Mouse (Mus musculus): ENCODE measurements at regions not wholly inside any gene's neighbourhood (a gene's known extent, or its start where the extent isn't known, plus 50 kb on each side); places are given as distances from the start of the nearest gene placed in this dataset.
"Not testable (repeated sequence)": the region's sequence is repeated elsewhere in the genome, so short reads cannot be mapped to it uniquely, and the experiment has no call there.

GRCm38 (mm10) chr15:11476248-11476647, 76.8 kb upstream of the Tars start:
- 56% methylated on average over 3 of the region's 3 CpGs for WGBS (ENCODE audit: insufficient replicate concordance)
- Histone ChIP-seq H3K4me3 (ENCODE audit: insufficient read depth in 1 of 2, low read depth in 2 of 2, low read length in 2 of 2) (no peak overlapping the region), H3K36me3 (replicated peaks; ENCODE audit: control insufficient read depth, insufficient read depth, low read depth) (no peaks in the 10 kb centered on the region), H3K27me3 (ENCODE audit: control insufficient read depth, insufficient read depth, low read length) (no peaks in the 10 kb centered on the region), H3K4me2 (ENCODE audit: low read depth) (no peak overlapping the region), H3K9me3 (ENCODE audit: control insufficient read depth, low read length) (no peaks in the 10 kb centered on the region), H3K4me1 (replicated peaks; ENCODE audit: control insufficient read depth in 2 of 2, insufficient read depth in 2 of 2, low read length in 1 of 2) (no peaks in the 10 kb centered on the region), H3K9ac (replicated peaks) (no peak overlapping the region), H3K27ac (no peak overlapping the region)
- no peak for ATAC-seq (ENCODE audit: insufficient read depth)
- TF ChIP-seq EP300 (IDR thresholded peaks at IDR 0.05; ENCODE audit: low read depth) (no peak), CTCF (IDR thresholded peaks at IDR 0.05; ENCODE audit: low read depth) (no peak)
- DNase-seq (ENCODE audit: low read depth in 3 of 3, low spot score in 3 of 3): no peak

GRCm38 (mm10) chr15:11463341-11463740, 63.9 kb upstream of the Tars start:
- Histone ChIP-seq H3K9ac (replicated peaks) (no peak overlapping the region), H3K27me3 (ENCODE audit: control insufficient read depth, insufficient read depth, low read length) (no peaks in the 10 kb centered on the region), H3K36me3 (replicated peaks; ENCODE audit: control insufficient read depth, insufficient read depth, low read depth) (no peaks in the 10 kb centered on the region), H3K4me2 (ENCODE audit: low read depth) (no peak overlapping the region), H3K9me3 (ENCODE audit: control insufficient read depth, low read length) (no peaks in the 10 kb centered on the region), H3K27ac (no peak overlapping the region), H3K4me1 (replicated peaks; ENCODE audit: control insufficient read depth in 2 of 2, insufficient read depth in 2 of 2, low read length in 1 of 2) (no peaks in the 10 kb centered on the region), H3K4me3 (ENCODE audit: insufficient read depth in 1 of 2, low read depth in 2 of 2, low read length in 2 of 2) (no peak overlapping the region)
- DNase-seq (ENCODE audit: low read depth in 3 of 3, low spot score in 3 of 3): no peak
- no peak for TF ChIP-seq EP300 (IDR thresholded peaks at IDR 0.05; ENCODE audit: low read depth)
- no peak for TF ChIP-seq CTCF (IDR thresholded peaks at IDR 0.05; ENCODE audit: low read depth)
- 64% methylated on average over 2 of the region's 2 CpGs for WGBS (ENCODE audit: insufficient replicate concordance)
- ATAC-seq (ENCODE audit: insufficient read depth): no peak

GRCm38 (mm10) chr15:11461575-11461974, 62.1 kb upstream of the Tars start:
- H3K9me3 ChIP-seq (ENCODE audit: control insufficient read depth, low read length); H3K27me3 ChIP-seq (ENCODE audit: control insufficient read depth, insufficient read depth, low read length); ATAC-seq (ENCODE audit: insufficient read depth); H3K4me3 ChIP-seq (ENCODE audit: insufficient read depth in 1 of 2, low read depth in 2 of 2, low read length in 2 of 2); H3K9ac ChIP-seq (replicated peaks); H3K4me2 ChIP-seq (ENCODE audit: low read depth); DNase-seq (ENCODE audit: low read depth in 3 of 3, low spot score in 3 of 3); H3K27ac ChIP-seq; H3K36me3 ChIP-seq (replicated peaks; ENCODE audit: control insufficient read depth, insufficient read depth, low read depth); H3K4me1 ChIP-seq (replicated peaks; ENCODE audit: control insufficient read depth in 2 of 2, insufficient read depth in 2 of 2, low read length in 1 of 2): not testable (repeated sequence)
- 73% methylated on average over 2 of the region's 2 CpGs for WGBS (ENCODE audit: insufficient replicate concordance)

- Histone ChIP-seq H3K27ac (no peak overlapping the region), H3K9ac (replicated peaks) (no peak overlapping the region), H3K4me1 (replicated peaks; ENCODE audit: control insufficient read depth in 2 of 2, insufficient read depth in 2 of 2, low read length in 1 of 2) (no peaks in the 10 kb centered on the region), H3K27me3 (ENCODE audit: control insufficient read depth, insufficient read depth, low read length) (no peaks in the 10 kb centered on the region), H3K4me3 (ENCODE audit: insufficient read depth in 1 of 2, low read depth in 2 of 2, low read length in 2 of 2) (no peak overlapping the region), H3K9me3 (ENCODE audit: control insufficient read depth, low read length) (no peaks in the 10 kb centered on the region), H3K4me2 (ENCODE audit: low read depth) (no peak overlapping the region), H3K36me3 (replicated peaks; ENCODE audit: control insufficient read depth, insufficient read depth, low read depth) (no peaks in the 10 kb centered on the region)
- ATAC-seq (ENCODE audit: insufficient read depth): no peak
- 73% methylated on average over 2 of the region's 2 CpGs for WGBS (ENCODE audit: insufficient replicate concordance)
- TF ChIP-seq CTCF (IDR thresholded peaks at IDR 0.05; ENCODE audit: low read depth) (no peak), EP300 (IDR thresholded peaks at IDR 0.05; ENCODE audit: low read depth) (no peak)
- DNase-seq (ENCODE audit: low read depth in 3 of 3, low spot score in 3 of 3): no peak
Observed at GRCm38 (mm10) chr15:11459306-11459705, 59.8 kb upstream of the Tars start.

- TF ChIP-seq EP300 (IDR thresholded peaks at IDR 0.05; ENCODE audit: low read depth) (no peak), CTCF (IDR thresholded peaks at IDR 0.05; ENCODE audit: low read depth) (no peak)
- Histone ChIP-seq H3K4me3 (ENCODE audit: insufficient read depth in 1 of 2, low read depth in 2 of 2, low read length in 2 of 2) (no peak overlapping the region), H3K36me3 (replicated peaks; ENCODE audit: control insufficient read depth, insufficient read depth, low read depth) (no peaks in the 10 kb centered on the region), H3K27me3 (ENCODE audit: control insufficient read depth, insufficient read depth, low read length) (no peaks in the 10 kb centered on the region), H3K4me2 (ENCODE audit: low read depth) (no peak overlapping the region), H3K4me1 (replicated peaks; ENCODE audit: control insufficient read depth in 2 of 2, insufficient read depth in 2 of 2, low read length in 1 of 2) (no peaks in the 10 kb centered on the region), H3K9ac (replicated peaks) (no peak overlapping the region), H3K27ac (no peak overlapping the region), H3K9me3 (ENCODE audit: control insufficient read depth, low read length) (no peaks in the 10 kb centered on the region)
- WGBS (ENCODE audit: insufficient replicate concordance): 65% methylated on average over 8 of the region's 8 CpGs
- ATAC-seq (ENCODE audit: insufficient read depth) (no peak), DNase-seq (ENCODE audit: low read depth in 3 of 3, low spot score in 3 of 3) (no peak)
Observed at GRCm38 (mm10) chr15:11457278-11457677, 57.8 kb upstream of the Tars start.

- ATAC-seq (ENCODE audit: insufficient read depth) (no peak), DNase-seq (ENCODE audit: low read depth in 3 of 3, low spot score in 3 of 3) (no peak)
- Histone ChIP-seq H3K27me3 (ENCODE audit: control insufficient read depth, insufficient read depth, low read length) (no peaks in the 10 kb centered on the region), H3K27ac (no peak overlapping the region), H3K9ac (replicated peaks) (no peak overlapping the region), H3K4me3 (ENCODE audit: insufficient read depth in 1 of 2, low read depth in 2 of 2, low read length in 2 of 2) (no peak overlapping the region), H3K4me1 (replicated peaks; ENCODE audit: control insufficient read depth in 2 of 2, insufficient read depth in 2 of 2, low read length in 1 of 2) (no peaks in the 10 kb centered on the region), H3K36me3 (replicated peaks; ENCODE audit: control insufficient read depth, insufficient read depth, low read depth) (no peaks in the 10 kb centered on the region), H3K9me3 (ENCODE audit: control insufficient read depth, low read length) (no peaks in the 10 kb centered on the region), H3K4me2 (ENCODE audit: low read depth) (no peak overlapping the region)
- TF ChIP-seq EP300 (IDR thresholded peaks at IDR 0.05; ENCODE audit: low read depth) (no peak), CTCF (IDR thresholded peaks at IDR 0.05; ENCODE audit: low read depth) (no peak)
- 51% methylated on average over 6 of the region's 6 CpGs for WGBS (ENCODE audit: insufficient replicate concordance)
Observed at GRCm38 (mm10) chr15:11455982-11456381, 56.5 kb upstream of the Tars start.
